Mouse (Mus musculus) embryonic facial prominence, embryonic 14.5 days (tissue): ENCODE results near the gene Clptm1. TPM values are rescaled to one million over a fixed set of nuclear protein-coding genes. Genes with fewer than 3 reads are reported as not detected.
"Not testable (repeated sequence)": the region's sequence is repeated elsewhere in the genome, so short reads cannot be mapped to it uniquely, and the experiment has no call there.

Experiments
- ATAC-seq: fragments of 200-750 bp; cut with Nextera tagmentation; 2 replicates; pipeline ENCODE4 v1.8.0; 2017; ENCODE audit warnings: low read depth, moderate number of reproducible peaks, moderate TSS enrichment
- DNase-seq: peaks from one replicate; pipeline ENCODE4 v3.0.0-alpha.2; 2015; ENCODE audit warnings: low spot score
- H3K27ac ChIP-seq: fragments of 300-500 bp; sonication (generic); replicated peaks from 2 replicates; pipeline ENCODE4 v1.5.1; 2014; ENCODE audit warnings: low read depth, mild to moderate bottlenecking, low read length, moderate library complexity
- H3K27me3 ChIP-seq: fragments of 300-500 bp; sonication (generic); replicated peaks from 2 replicates; pipeline ENCODE4 v1.6.1; 2014; ENCODE audit warnings: low read length; ENCODE audit not compliant: control insufficient read depth, insufficient read depth
- H3K36me3 ChIP-seq: fragments of 300-500 bp; sonication (generic); 2 replicates; pipeline ENCODE4 v1.6.1; 2014; ENCODE audit warnings: low read length, mixed read lengths; ENCODE audit not compliant: control insufficient read depth, insufficient read depth
- H3K4me1 ChIP-seq: fragments of 300-500 bp; sonication (generic); 2 replicates; pipeline ENCODE4 v1.6.1; 2014; ENCODE audit warnings: antibody characterized with exemption, low read length; ENCODE audit not compliant: control insufficient read depth, insufficient read depth
- H3K4me2 ChIP-seq: fragments of 300-500 bp; sonication (generic); 2 replicates; pipeline ENCODE4 v1.6.1; 2014; ENCODE audit warnings: low read depth, mild to moderate bottlenecking, low read length, moderate library complexity, mixed read lengths
- H3K4me3 ChIP-seq: fragments of 300-500 bp; sonication (generic); 2 replicates; pipeline ENCODE4 v1.5.1; 2014; ENCODE audit warnings: low read depth, mild to moderate bottlenecking, low read length
- H3K9ac ChIP-seq: fragments of 300-500 bp; sonication (generic); 2 replicates; pipeline ENCODE4 v1.6.1; 2014; ENCODE audit warnings: low read depth, mild to moderate bottlenecking, low read length, moderate library complexity, mixed read lengths
- H3K9me3 ChIP-seq: fragments of 300-500 bp; sonication (generic); 2 replicates; pipeline ENCODE4 v1.6.1; 2016; ENCODE audit warnings: low read length; ENCODE audit not compliant: control insufficient read depth
- WGBS: fragments of 180-500 bp; shearing (Covaris S2); extraction: QIAGEN DNeasy Blood & Tissue Kit; methylation state at CpG from one replicate; pipeline ENCODE4 v1.1.7; 2014; 5-methylcytosine and 5-hydroxymethylcytosine counted together
- polyA plus RNA-seq: library from polyadenylated mRNA; unstranded; fragments of >200 nt; fragmentation: Nextera tagmentation; extraction: Ambion mirVana; gene quantifications from 2 replicates; pipeline ENCODE4 v1.2.1, GENCODE M21; 2014

Gene Clptm1
- polyA plus RNA-seq, 1 experiment from 2014 or later, result 77.9 TPM

- Histone ChIP-seq H3K9ac (no peak overlapping the region), H3K4me3 (no peak overlapping the region), H3K27me3 (peaks cover 12% of the 10 kb centered on the region; the same call in 1 of the 2 replicates), H3K36me3 (peaks cover 2% of the 10 kb centered on the region; the same call in 1 of the 2 replicates), H3K4me1 (0 out of 2 replicates have a peak, but pooled peaks cover 6% of the 10 kb centered on the region), H3K27ac (no peak overlapping the region), H3K4me2 (no peak overlapping the region), H3K9me3 (no peaks in the 10 kb centered on the region)
- WGBS, result 90% methylated on average over 7 of the region's 7 CpGs
- ATAC-seq (no peak), DNase-seq (no peak)
These were observed 44.0 kb downstream of the Clptm1 start for GRCm38 (mm10) chr7:19620811-19621210.

- H3K9ac ChIP-seq, result peak overlapping the region; percentile 67
- no peak overlapping the region for H3K27ac ChIP-seq
- H3K4me2 ChIP-seq, result peak overlapping the region; percentile 56
- H3K36me3 ChIP-seq, result peaks cover 8% of the 10 kb centered on the region; the same call in 1 of the 2 replicates
- no peaks in the 10 kb centered on the region for H3K9me3 ChIP-seq
- 11% methylated on average over 35 of the region's 35 CpGs for WGBS
- ATAC-seq (peak; percentile 84), DNase-seq (peak; percentile 89)
- H3K4me1 ChIP-seq, result 0 out of 2 replicates have a peak, but pooled peaks cover 6% of the 10 kb centered on the region
- peaks cover 12% of the 10 kb centered on the region; the same call in 1 of the 2 replicates for H3K27me3 ChIP-seq
- peak overlapping the region; percentile 39 for H3K4me3 ChIP-seq
These were observed 45.6 kb downstream of the Clptm1 start for GRCm38 (mm10) chr7:19619004-19619801.

- H3K4me2 ChIP-seq, result no peak overlapping the region
- 87% methylated on average over 12 of the region's 12 CpGs for WGBS
- H3K27ac ChIP-seq, result no peak overlapping the region
- no peak for DNase-seq
- no peak overlapping the region for H3K9ac ChIP-seq
- H3K9me3 ChIP-seq, result no peaks in the 10 kb centered on the region
- H3K4me3 ChIP-seq, result no peak overlapping the region
- no peak for ATAC-seq
- H3K36me3 ChIP-seq, result peaks cover 26% of the 10 kb centered on the region
- H3K27me3 ChIP-seq, result peaks cover 9% of the 10 kb centered on the region; the same call in 1 of the 2 replicates
- 0 out of 2 replicates have a peak, but pooled peaks cover 6% of the 10 kb centered on the region for H3K4me1 ChIP-seq
These were observed 49.7 kb downstream of the Clptm1 start for GRCm38 (mm10) chr7:19615036-19615577.

- no peak for DNase-seq
- no peak overlapping the region for H3K4me2 ChIP-seq
- no peak overlapping the region for H3K4me3 ChIP-seq
- peaks cover 27% of the 10 kb centered on the region for H3K36me3 ChIP-seq
- no peaks in the 10 kb centered on the region for H3K4me1 ChIP-seq
- H3K9ac ChIP-seq, result no peak overlapping the region
- ATAC-seq, result no peak
- no peak overlapping the region for H3K27ac ChIP-seq
- 72% methylated on average over 5 of the region's 5 CpGs for WGBS
- H3K9me3 ChIP-seq, result no peaks in the 10 kb centered on the region
- no peaks in the 10 kb centered on the region for H3K27me3 ChIP-seq
These were observed 53.9 kb downstream of the Clptm1 start for GRCm38 (mm10) chr7:19610969-19611368.

GRCm38 (mm10) chr7:19609641-19610332 lies 55.0 kb downstream of the Clptm1 start:
- Histone ChIP-seq H3K9ac (no peak overlapping the region), H3K27ac (no peak overlapping the region), H3K4me2 (no peak overlapping the region), H3K4me3 (no peak overlapping the region), H3K9me3 (no peaks in the 10 kb centered on the region), H3K36me3 (peaks cover 19% of the 10 kb centered on the region; the same call in 1 of the 2 replicates), H3K4me1 (no peaks in the 10 kb centered on the region), H3K27me3 (no peaks in the 10 kb centered on the region)
- ATAC-seq, result no peak
- 90% methylated on average over 10 of the region's 12 CpGs for WGBS
- no peak for DNase-seq

GRCm38 (mm10) chr7:19607291-19607690 lies 57.5 kb downstream of the Clptm1 start:
- peaks cover 10% of the 10 kb centered on the region for H3K4me1 ChIP-seq
- H3K4me2 ChIP-seq, result no peak overlapping the region
- ATAC-seq (no peak), DNase-seq (no peak)
- no peaks in the 10 kb centered on the region for H3K27me3 ChIP-seq
- no peaks in the 10 kb centered on the region for H3K9me3 ChIP-seq
- H3K27ac ChIP-seq, result no peak overlapping the region
- WGBS, result 75% methylated on average over 5 of the region's 5 CpGs
- no peak overlapping the region for H3K4me3 ChIP-seq
- peaks cover 24% of the 10 kb centered on the region for H3K36me3 ChIP-seq
- no peak overlapping the region for H3K9ac ChIP-seq

- DNase-seq, ATAC-seq, H3K9me3 ChIP-seq, H3K27me3 ChIP-seq, H3K27ac ChIP-seq: not testable (repeated sequence)
- peaks cover 10% of the 10 kb centered on the region for H3K4me1 ChIP-seq
- peaks cover 30% of the 10 kb centered on the region for H3K36me3 ChIP-seq
- WGBS, result 63% methylated on average over 10 of the region's 10 CpGs
- H3K9ac ChIP-seq, result peak overlapping the region; percentile 98
- H3K4me3 ChIP-seq, result peak overlapping the region; percentile 99
- peak overlapping the region; percentile 91 for H3K4me2 ChIP-seq
These were observed 60.1 kb downstream of the Clptm1 start for GRCm38 (mm10) chr7:19604606-19605214.
